ENCODE assay signal across 29 mouse cellular contexts in the genomic region with DNA sequence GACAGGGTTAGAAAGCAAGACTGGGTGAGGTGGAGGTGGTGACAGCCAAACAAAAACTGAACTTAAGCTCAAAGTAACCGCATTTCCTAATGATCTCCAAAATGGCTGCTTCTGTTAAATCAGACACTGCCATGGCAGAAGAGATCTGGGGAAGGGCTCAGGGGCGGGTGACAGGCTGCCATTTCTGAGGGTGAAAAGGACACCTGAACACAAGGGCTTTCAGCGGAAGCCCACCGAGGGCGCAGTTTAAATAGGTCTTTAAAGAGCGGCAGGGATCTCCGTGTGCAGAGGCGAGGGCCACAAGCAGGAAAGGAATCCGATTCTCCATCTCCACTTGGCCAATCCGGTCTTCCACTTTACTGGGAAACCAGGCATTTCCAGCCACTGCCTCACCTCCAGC.
"Had no signal": no experiment of that assay in that cellular context is flagged by ENCODE, and none has a peak within 500 bp of the region (broad histone marks: within the 10 kb centered on the region; RNA-seq: fewer than 3 reads in every experiment).

No protein-coding gene starts in this region.

- H3K4me1 ChIP-seq: limb, embryonic 10.5 days; limb, embryonic 12.5 days; limb, embryonic 13.5 days; limb, embryonic 15.5 days; lung, embryonic 15.5 days; midbrain, embryonic 12.5 days; midbrain, embryonic 13.5 days; midbrain, embryonic 15.5 days; neural tube, embryonic 12.5 days had no signal

- H3K4me2 ChIP-seq: limb, embryonic 12.5 days; limb, embryonic 13.5 days; limb, embryonic 15.5 days; liver, embryonic 11.5 days; liver, embryonic 12.5 days; liver, embryonic 13.5 days; liver, embryonic 15.5 days; lung, embryonic 14.5 days; lung, embryonic 15.5 days; midbrain, embryonic 12.5 days; midbrain, embryonic 13.5 days; midbrain, embryonic 15.5 days; neural tube, embryonic 12.5 days had no signal

- H3K27me3 ChIP-seq: limb, embryonic 12.5 days; limb, embryonic 13.5 days; limb, embryonic 15.5 days; liver, embryonic 12.5 days; liver, embryonic 13.5 days; liver, embryonic 15.5 days; lung, embryonic 15.5 days; megakaryocyte, embryonic 14.5 days; midbrain, embryonic 12.5 days; midbrain, embryonic 13.5 days; midbrain, embryonic 15.5 days; neural tube, embryonic 12.5 days had no signal

- ATAC-seq: liver, embryonic 12.5 days; midbrain, embryonic 13.5 days; midbrain, embryonic 15.5 days; midbrain, embryonic 16.5 days had no signal

- H3K4me3 ChIP-seq: limb, embryonic 10.5 days; limb, embryonic 12.5 days; limb, embryonic 13.5 days; limb, embryonic 15.5 days; liver, embryonic 12.5 days; liver, embryonic 13.5 days; liver, embryonic 15.5 days; lung, embryonic 15.5 days; megakaryocyte, embryonic 14.5 days; midbrain, embryonic 12.5 days; midbrain, embryonic 13.5 days; midbrain, embryonic 15.5 days; myocyte; neural tube, embryonic 12.5 days had no signal

- DNase-seq: left cerebral cortex, postnatal 4 days; liver; liver, embryonic 13.5 days; liver, postnatal 0 days; lung, adult 18-20 months; lung, adult 2 months; lung, embryonic 14.5 days; lung, postnatal 10 days; lung, postnatal 14 days; lung, postnatal 36 days; lung, postnatal 4 days; midbrain, embryonic 14.5 days had no signal

- H3K27ac ChIP-seq: limb, embryonic 10.5 days; limb, embryonic 12.5 days; limb, embryonic 13.5 days; limb, embryonic 15.5 days; liver, embryonic 12.5 days; liver, embryonic 13.5 days; liver, embryonic 14.5 days; liver, embryonic 15.5 days; lung, embryonic 15.5 days; macrophage; midbrain, embryonic 12.5 days; midbrain, embryonic 13.5 days; midbrain, embryonic 15.5 days; neural tube, embryonic 12.5 days had no signal

- H3K9me3 ChIP-seq: limb, embryonic 10.5 days; limb, embryonic 12.5 days; limb, embryonic 13.5 days; limb, embryonic 15.5 days; liver, embryonic 12.5 days; liver, embryonic 13.5 days; liver, embryonic 15.5 days; lung, embryonic 15.5 days; megakaryocyte, embryonic 14.5 days; midbrain, embryonic 12.5 days; midbrain, embryonic 13.5 days; midbrain, embryonic 15.5 days; neural tube, embryonic 12.5 days had no signal

- H3K9ac ChIP-seq: limb, embryonic 12.5 days; limb, embryonic 15.5 days; liver, embryonic 12.5 days; liver, embryonic 13.5 days; liver, embryonic 14.5 days; liver, embryonic 15.5 days; liver, postnatal 0 days; lung, embryonic 14.5 days; lung, embryonic 15.5 days; midbrain, embryonic 12.5 days; midbrain, embryonic 13.5 days; midbrain, embryonic 15.5 days; neural tube, embryonic 12.5 days had no signal
